Mouse (Mus musculus) midbrain, postnatal 0 days (tissue): ENCODE data around the gene Mrpl48. TPM values are rescaled to one million over a fixed set of nuclear protein-coding genes. Genes with fewer than 3 reads are reported as not detected.
A peak's percentile ranks its signal among the peaks of the same experiment; 100 is the strongest.

ENCODE experiments used
- ATAC-seq: fragments of 200-750 bp; cut with Nextera tagmentation; 2 replicates; pipeline ENCODE4 v1.8.0; 2017; ENCODE audit warnings: moderate number of reproducible peaks, mild to moderate bottlenecking, moderate TSS enrichment, moderate library complexity; ENCODE audit not compliant: low FRiP score
- DNase-seq: peaks from one replicate; pipeline ENCODE4 v3.0.0-alpha.2; 2015; ENCODE audit warnings: low spot score
- H3K27ac ChIP-seq: fragments of 300-500 bp; sonication (generic); 2 replicates; pipeline ENCODE4 v1.5.1; 2014; ENCODE audit warnings: low read depth, mild to moderate bottlenecking, low read length, mixed read lengths
- H3K27me3 ChIP-seq: fragments of 300-500 bp; sonication (generic); 2 replicates; pipeline ENCODE4 v1.6.1; 2014; ENCODE audit warnings: low read length, control low read depth, mixed read lengths; ENCODE audit not compliant: insufficient read depth
- H3K36me3 ChIP-seq: fragments of 300-500 bp; sonication (generic); 2 replicates; pipeline ENCODE4 v1.6.1; 2014; ENCODE audit warnings: low read length, control low read depth, mixed read lengths; ENCODE audit not compliant: insufficient read depth
- H3K4me1 ChIP-seq: fragments of 300-500 bp; sonication (generic); 2 replicates; pipeline ENCODE4 v1.6.1; 2014; ENCODE audit warnings: mild to moderate bottlenecking, control low read depth, antibody characterized with exemption, low read length, mixed read lengths; ENCODE audit not compliant: insufficient read depth
- H3K4me2 ChIP-seq: fragments of 300-500 bp; sonication (generic); 2 replicates; pipeline ENCODE4 v1.6.1; 2014; ENCODE audit warnings: low read depth, mild to moderate bottlenecking, low read length, mixed read lengths; ENCODE audit not compliant: poor library complexity, severe bottlenecking
- H3K4me3 ChIP-seq: fragments of 300-500 bp; sonication (generic); 2 replicates; pipeline ENCODE4 v1.5.1; 2014; ENCODE audit warnings: low read depth, mild to moderate bottlenecking, low read length, moderate library complexity
- H3K9ac ChIP-seq: fragments of 300-500 bp; sonication (generic); replicated peaks from 2 replicates; pipeline ENCODE4 v1.6.1; 2014; ENCODE audit warnings: mild to moderate bottlenecking, low read length, moderate library complexity, mixed read lengths; ENCODE audit not compliant: poor library complexity, severe bottlenecking
- H3K9me3 ChIP-seq: fragments of 300-500 bp; sonication (generic); 2 replicates; pipeline ENCODE4 v1.6.1; 2016; ENCODE audit warnings: low read length, control low read depth
- CTCF ChIP-seq: IDR thresholded peaks from 2 replicates; pipeline ENCODE4 v1.5.1; 2016; ENCODE audit warnings: antibody characterized with exemption, mild to moderate bottlenecking
- WGBS: fragments of 180-500 bp; shearing (Covaris S2); extraction: QIAGEN DNeasy Blood & Tissue Kit; methylation state at CpG from one replicate; pipeline ENCODE4 v1.1.7; 2014; 5-methylcytosine and 5-hydroxymethylcytosine counted together
- polyA plus RNA-seq: library from polyadenylated mRNA; unstranded; fragments of >200 nt; fragmentation: Nextera tagmentation; extraction: Ambion mirVana; gene quantifications from 2 replicates; pipeline ENCODE4 v1.2.1, GENCODE M21; 2015
- total RNA-seq: library from RNA; depleted of rRNA; stranded (reverse); fragments of >200 nt; gene quantifications from 2 replicates; pipeline ENCODE4 v1.2.3, GENCODE M21; 2014

Mrpl48 gene
- total and polyA plus RNA-seq, 2 experiments from 2014 or later = 47.8 to 89.8 TPM

GRCm38 (mm10) chr7:100501027-100501843 lies 106.9 kb downstream of the Mrpl48 start:
- DNase-seq = no peak
- WGBS = 80% methylated on average over 6 of the region's 6 CpGs
- Histone ChIP-seq H3K9ac (no peak overlapping the region), H3K27ac (no peak overlapping the region), H3K4me1 (0 out of 2 replicates have a peak, but pooled peaks cover under 1% of the 10 kb centered on the region), H3K9me3 (no peaks in the 10 kb centered on the region), H3K27me3 (no peaks in the 10 kb centered on the region), H3K4me2 (no peak overlapping the region), H3K36me3 (0 out of 2 replicates have a peak, but pooled peaks cover 3% of the 10 kb centered on the region), H3K4me3 (no peak overlapping the region)
- ATAC-seq = no peak
- TF ChIP-seq CTCF = no peak

GRCm38 (mm10) chr7:100500276-100500977 lies 107.7 kb downstream of the Mrpl48 start:
- Histone ChIP-seq H3K9ac (no peak overlapping the region), H3K27ac (no peak overlapping the region), H3K9me3 (no peaks in the 10 kb centered on the region), H3K27me3 (no peaks in the 10 kb centered on the region), H3K4me1 (peaks cover 6% of the 10 kb centered on the region; the same call in 1 of the 2 replicates), H3K4me2 (no peak overlapping the region), H3K4me3 (no peak overlapping the region), H3K36me3 (0 out of 2 replicates have a peak, but pooled peaks cover 3% of the 10 kb centered on the region)
- ATAC-seq (no peak), DNase-seq (no peak)
- no peak for TF ChIP-seq CTCF
- 75% methylated on average over 16 of the region's 16 CpGs for WGBS

DNA sequence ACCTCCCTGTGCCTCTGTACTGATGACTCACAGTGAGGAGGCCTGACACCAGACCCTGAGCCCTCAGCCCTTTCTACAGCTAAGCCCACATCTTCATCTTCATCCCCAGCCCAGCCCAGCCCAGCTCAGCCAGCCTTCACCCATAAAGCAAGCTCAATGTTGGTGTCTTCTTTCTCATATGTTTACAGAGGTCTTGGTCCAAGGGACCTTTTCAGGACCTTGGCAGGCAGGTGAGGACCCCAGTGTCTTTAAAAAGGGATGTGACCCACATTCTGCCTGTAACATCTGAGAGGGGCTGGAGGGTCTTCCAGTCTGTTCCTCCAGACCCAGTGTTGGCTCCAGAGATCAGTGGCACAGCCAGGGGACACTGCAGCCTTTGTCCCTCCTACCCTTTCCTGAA lies 108.6 kb downstream of the Mrpl48 start:
- Histone ChIP-seq H3K9ac (no peak overlapping the region), H3K4me2 (no peak overlapping the region), H3K4me1 (peaks cover 10% of the 10 kb centered on the region; the same call in 1 of the 2 replicates), H3K9me3 (no peaks in the 10 kb centered on the region), H3K36me3 (0 out of 2 replicates have a peak, but pooled peaks cover 3% of the 10 kb centered on the region), H3K27ac (no peak overlapping the region), H3K27me3 (no peaks in the 10 kb centered on the region), H3K4me3 (no peak overlapping the region)
- TF ChIP-seq CTCF = no peak
- DNase-seq (no peak), ATAC-seq (no peak)

DNA sequence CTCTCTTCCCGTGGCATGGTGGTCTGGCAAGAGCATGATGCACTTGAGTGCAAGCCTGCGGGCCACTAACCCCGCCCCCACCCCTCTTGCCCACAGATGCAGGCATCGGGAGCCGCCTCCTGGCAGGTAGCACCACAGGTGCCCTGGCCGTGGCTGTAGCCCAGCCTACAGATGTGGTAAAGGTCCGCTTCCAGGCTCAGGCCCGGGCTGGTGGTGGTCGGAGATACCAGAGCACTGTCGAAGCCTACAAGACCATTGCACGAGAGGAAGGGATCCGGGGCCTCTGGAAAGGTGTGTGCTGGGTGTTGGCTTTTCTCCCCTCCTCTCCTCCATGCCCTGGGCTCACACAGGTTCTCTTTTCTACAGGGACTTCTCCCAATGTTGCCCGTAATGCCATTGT lies 110.1 kb downstream of the Mrpl48 start:
- Histone ChIP-seq H3K4me1 (peaks cover 10% of the 10 kb centered on the region; the same call in 1 of the 2 replicates), H3K27ac (no peak overlapping the region), H3K4me2 (no peak overlapping the region), H3K9me3 (no peaks in the 10 kb centered on the region), H3K4me3 (no peak overlapping the region), H3K9ac (no peak overlapping the region), H3K27me3 (no peaks in the 10 kb centered on the region), H3K36me3 (0 out of 2 replicates have a peak, but pooled peaks cover 3% of the 10 kb centered on the region)
- 92% methylated on average over 13 of the region's 13 CpGs for WGBS
- ATAC-seq = no peak
- no peak for DNase-seq
- no peak for TF ChIP-seq CTCF

DNA sequence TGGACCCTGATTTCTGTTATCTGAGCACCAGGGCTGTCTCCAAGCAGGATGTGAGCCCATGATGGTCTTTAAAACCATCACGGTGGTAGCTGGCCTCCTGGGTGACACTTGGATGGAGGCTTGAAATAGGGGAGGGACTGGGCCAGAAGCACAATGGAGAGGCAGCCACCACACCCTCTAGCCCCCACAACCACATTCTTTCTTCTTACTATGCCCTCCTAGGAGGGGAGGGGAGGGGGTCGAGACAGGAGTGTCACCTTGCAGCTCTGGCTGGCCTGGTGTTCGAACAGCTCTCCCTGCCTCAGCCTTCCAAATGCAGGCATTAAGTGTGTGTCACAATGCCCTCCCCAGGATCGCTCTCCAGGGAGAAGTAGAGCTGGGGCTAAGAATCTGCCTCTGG lies 110.7 kb downstream of the Mrpl48 start:
- no peak for ATAC-seq
- no peak for TF ChIP-seq CTCF
- Histone ChIP-seq H3K36me3 (0 out of 2 replicates have a peak, but pooled peaks cover 3% of the 10 kb centered on the region), H3K4me1 (peaks cover 12% of the 10 kb centered on the region; the same call in 1 of the 2 replicates), H3K27me3 (no peaks in the 10 kb centered on the region), H3K4me3 (no peak overlapping the region), H3K9ac (no peak overlapping the region), H3K27ac (no peak overlapping the region), H3K4me2 (no peak overlapping the region), H3K9me3 (no peaks in the 10 kb centered on the region)
- DNase-seq = no peak
- WGBS = 72% methylated on average over 4 of the region's 4 CpGs

DNA sequence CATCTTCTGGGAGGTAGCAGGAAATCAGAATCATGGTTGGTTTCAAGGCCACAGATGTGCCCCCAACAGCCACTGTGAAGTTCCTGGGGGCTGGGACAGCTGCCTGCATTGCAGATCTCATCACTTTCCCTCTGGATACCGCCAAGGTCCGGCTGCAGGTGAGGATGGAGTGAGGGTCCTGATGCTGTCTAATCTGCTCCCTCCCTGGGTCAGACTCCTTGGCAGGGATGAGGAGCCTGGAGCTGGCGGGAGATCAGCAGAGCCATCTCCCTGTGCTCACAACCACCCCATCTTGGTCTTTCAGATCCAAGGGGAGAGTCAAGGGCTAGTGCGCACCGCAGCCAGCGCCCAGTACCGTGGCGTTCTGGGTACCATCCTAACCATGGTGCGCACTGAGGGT lies 111.3 kb downstream of the Mrpl48 start:
- TF ChIP-seq CTCF = no peak
- H3K9me3 ChIP-seq = no peaks in the 10 kb centered on the region
- 0 out of 2 replicates have a peak, but pooled peaks cover 3% of the 10 kb centered on the region for H3K36me3 ChIP-seq
- ATAC-seq (no peak), DNase-seq (no peak)
- H3K27ac ChIP-seq = peak overlapping the region; percentile 89; the same call in 1 of the 2 replicates
- no peak overlapping the region for H3K9ac ChIP-seq
- no peak overlapping the region for H3K4me3 ChIP-seq
- H3K4me2 ChIP-seq = no peak overlapping the region
- H3K27me3 ChIP-seq = no peaks in the 10 kb centered on the region
- 97% methylated on average over 9 of the region's 9 CpGs for WGBS
- peaks cover 12% of the 10 kb centered on the region; the same call in 1 of the 2 replicates for H3K4me1 ChIP-seq
